Mouse (Mus musculus) heart, postnatal 0 days (tissue): ENCODE data around the gene Pitpnm3.

Source experiments
- CTCF ChIP-seq: IDR thresholded peaks from 2 replicates; pipeline ENCODE4 v1.5.1; 2016; ENCODE audit warnings: antibody characterized with exemption, control low read depth, low read depth
- EP300 ChIP-seq: IDR thresholded peaks from 2 replicates; pipeline ENCODE4 v1.6.1; 2016; ENCODE audit warnings: antibody characterized with exemption, low read depth

DNA sequence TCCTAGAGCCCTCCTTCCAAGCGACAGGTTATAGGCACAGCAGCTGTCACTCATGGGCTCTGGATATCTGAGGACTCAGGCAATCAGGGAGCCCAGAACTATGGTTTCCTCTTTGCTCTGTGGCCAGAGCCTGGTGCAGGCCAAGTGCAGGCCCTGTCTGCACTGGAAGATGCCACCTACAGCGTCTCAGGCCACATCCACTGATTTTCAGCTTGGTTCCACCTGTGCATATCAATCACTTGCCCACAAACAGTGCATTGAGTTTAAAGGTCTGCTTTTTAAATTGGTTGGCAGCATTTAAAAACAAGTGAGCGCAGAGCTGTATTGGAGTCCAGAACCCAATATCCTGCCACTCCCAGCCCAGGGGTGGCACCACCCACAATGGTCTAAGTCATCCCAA lies 103.0 kb downstream of the Pitpnm3 start:
- TF ChIP-seq CTCF: no peak
- no peak for TF ChIP-seq EP300
